Mouse (Mus musculus) stomach, postnatal 0 days (tissue): ENCODE data around the gene Rnf128. TPM values are rescaled to one million over a fixed set of nuclear protein-coding genes. Genes with fewer than 3 reads are reported as not detected.

ENCODE experiments used
- ATAC-seq: fragments of 200-750 bp; cut with Nextera tagmentation; 2 replicates; pipeline ENCODE4 v1.8.0; 2017; ENCODE audit not compliant: low FRiP score, low TSS enrichment
- DNase-seq: peaks from one replicate; pipeline ENCODE4 v3.0.0-alpha.2; 2016; ENCODE audit warnings: low spot score
- H3K27ac ChIP-seq: fragments of 300-500 bp; sonication (generic); replicated peaks from 2 replicates; pipeline ENCODE4 v1.5.1; 2014; ENCODE audit warnings: mild to moderate bottlenecking, control low read depth
- H3K27me3 ChIP-seq: fragments of 300-500 bp; sonication (generic); 2 replicates; pipeline ENCODE4 v1.6.1; 2014; ENCODE audit warnings: low read length; ENCODE audit not compliant: control insufficient read depth, insufficient read depth
- H3K36me3 ChIP-seq: fragments of 300-500 bp; sonication (generic); 2 replicates; pipeline ENCODE4 v1.6.1; 2014; ENCODE audit warnings: low read length, mixed read lengths; ENCODE audit not compliant: control insufficient read depth, insufficient read depth
- H3K4me1 ChIP-seq: fragments of 300-500 bp; sonication (generic); replicated peaks from 2 replicates; pipeline ENCODE4 v1.6.1; 2014; ENCODE audit warnings: antibody characterized with exemption; ENCODE audit not compliant: control insufficient read depth, insufficient read depth
- H3K4me2 ChIP-seq: fragments of 300-500 bp; sonication (generic); replicated peaks from 2 replicates; pipeline ENCODE4 v1.6.1; 2014; ENCODE audit warnings: low read depth, mild to moderate bottlenecking, control low read depth, moderate library complexity
- H3K4me3 ChIP-seq: fragments of 300-500 bp; sonication (generic); 2 replicates; pipeline ENCODE4 v1.5.1; 2014; ENCODE audit warnings: low read depth, low read length, control low read depth
- H3K9ac ChIP-seq: fragments of 300-500 bp; sonication (generic); 2 replicates; pipeline ENCODE4 v1.6.1; 2014; ENCODE audit warnings: mild to moderate bottlenecking, low read length, control low read depth, mixed read lengths
- H3K9me3 ChIP-seq: fragments of 300-500 bp; sonication (generic); 2 replicates; pipeline ENCODE4 v1.6.1; 2016; ENCODE audit warnings: low read length; ENCODE audit not compliant: control insufficient read depth
- CTCF ChIP-seq: IDR thresholded peaks from 2 replicates; pipeline ENCODE4 v1.5.1; 2016; ENCODE audit warnings: antibody characterized with exemption, low read depth, mild to moderate bottlenecking, moderate library complexity
- EP300 ChIP-seq: optimal IDR thresholded peaks from 2 replicates; pipeline ENCODE3; 2016; ENCODE audit warnings: antibody characterized with exemption
- WGBS: fragments of 180-500 bp; shearing (Covaris S2); extraction: QIAGEN DNeasy Blood & Tissue Kit; methylation state at CpG from one replicate; pipeline ENCODE4 v1.1.7; 2014; 5-methylcytosine and 5-hydroxymethylcytosine counted together
- polyA plus RNA-seq: library from polyadenylated mRNA; unstranded; fragments of >200 nt; fragmentation: Nextera tagmentation; extraction: Ambion mirVana; gene quantifications from 2 replicates; pipeline ENCODE4 v1.2.1, GENCODE M21; 2015

Rnf128 gene
- polyA plus RNA-seq, 1 experiment from 2014 or later = 104 TPM

- H3K4me1 ChIP-seq = no peaks in the 10 kb centered on the region
- H3K4me2 ChIP-seq = no peak overlapping the region
- no peaks in the 10 kb centered on the region for H3K27me3 ChIP-seq
- no peak for TF ChIP-seq CTCF
- no peak for TF ChIP-seq EP300
- H3K36me3 ChIP-seq = no peaks in the 10 kb centered on the region
- no peaks in the 10 kb centered on the region for H3K9me3 ChIP-seq
- ATAC-seq = no peak
- no peak overlapping the region for H3K4me3 ChIP-seq
- H3K27ac ChIP-seq = no peak overlapping the region
- no peak for DNase-seq
- no peak overlapping the region for H3K9ac ChIP-seq
These were observed 33.4 kb upstream of the Rnf128 start for GRCm38 (mm10) chrX:139529678-139530077.

GRCm38 (mm10) chrX:139532293-139532692 is 30.8 kb upstream of the Rnf128 start:
- Histone ChIP-seq H3K9me3 (no peaks in the 10 kb centered on the region), H3K36me3 (no peaks in the 10 kb centered on the region), H3K9ac (no peak overlapping the region), H3K27ac (no peak overlapping the region), H3K4me3 (no peak overlapping the region), H3K4me1 (no peaks in the 10 kb centered on the region), H3K4me2 (no peak overlapping the region), H3K27me3 (no peaks in the 10 kb centered on the region)
- 67% methylated on average over 4 of the region's 4 CpGs for WGBS
- no peak for ATAC-seq
- no peak for TF ChIP-seq CTCF
- TF ChIP-seq EP300 = no peak
- DNase-seq = no peak

DNA sequence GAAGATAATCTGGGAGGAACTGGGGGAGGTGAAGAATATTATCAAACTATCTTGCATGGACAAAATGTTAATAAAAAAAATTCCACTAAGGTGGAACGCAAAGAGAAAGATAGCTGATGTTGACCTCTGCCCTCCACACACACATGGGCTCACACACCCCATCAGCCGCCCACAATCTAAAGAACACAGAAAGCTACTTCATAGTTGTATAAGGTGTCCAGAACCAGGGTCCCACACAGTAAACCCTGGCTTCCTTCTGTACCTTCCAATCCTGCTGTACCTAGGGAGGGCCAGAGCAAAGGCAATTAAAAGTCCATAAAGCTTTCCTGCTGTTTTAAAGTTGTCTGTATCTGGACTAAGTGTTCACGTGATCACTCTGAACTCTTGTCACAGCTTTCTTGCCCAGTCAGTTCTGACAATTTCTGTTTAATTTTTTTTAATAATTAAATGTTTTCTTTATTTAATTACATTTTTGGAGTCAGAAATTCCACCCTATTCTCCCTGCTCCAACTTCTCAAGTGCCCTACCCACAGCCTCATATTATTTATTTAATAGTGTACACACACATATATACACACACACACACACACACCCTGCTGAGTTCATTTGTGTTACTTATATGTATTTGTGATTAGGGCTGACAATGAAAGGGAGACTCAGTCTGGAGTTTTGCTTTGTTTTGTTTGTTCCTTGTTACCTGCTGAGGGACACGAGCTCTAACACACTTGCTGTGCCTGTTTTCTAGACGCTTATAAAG is 25.3 kb upstream of the Rnf128 start:
- DNase-seq (no peak), ATAC-seq (peak; percentile 90)

GRCm38 (mm10) chrX:139543726-139544125 is 19.4 kb upstream of the Rnf128 start:
- H3K4me1 ChIP-seq = no peaks in the 10 kb centered on the region
- WGBS = 48% methylated on average over 7 of the region's 7 CpGs
- H3K4me2 ChIP-seq = no peak overlapping the region
- no peak overlapping the region for H3K9ac ChIP-seq
- TF ChIP-seq CTCF (no peak), EP300 (no peak)
- no peaks in the 10 kb centered on the region for H3K36me3 ChIP-seq
- no peak overlapping the region for H3K4me3 ChIP-seq
- ATAC-seq = peak; percentile 85
- H3K9me3 ChIP-seq = no peaks in the 10 kb centered on the region
- H3K27ac ChIP-seq = no peak overlapping the region
- no peaks in the 10 kb centered on the region for H3K27me3 ChIP-seq
- no peak for DNase-seq

More for the DNA sequence above, 25.3 kb upstream of the Rnf128 start:
- 66% methylated on average over 5 of the region's 5 CpGs for WGBS
- Histone ChIP-seq H3K27me3 (no peaks in the 10 kb centered on the region), H3K9ac (no peak overlapping the region), H3K4me3 (no peak overlapping the region), H3K4me1 (no peaks in the 10 kb centered on the region), H3K4me2 (no peak overlapping the region), H3K9me3 (no peaks in the 10 kb centered on the region), H3K36me3 (no peaks in the 10 kb centered on the region), H3K27ac (peak overlapping the region; percentile 13; the same call in 1 of the 2 replicates)
- TF ChIP-seq CTCF (no peak), EP300 (no peak)

GRCm38 (mm10) chrX:139550456-139550855 is 12.7 kb upstream of the Rnf128 start:
- ATAC-seq (peak; percentile 68; the same call in 1 of the 2 replicates), DNase-seq (no peak)
- Histone ChIP-seq H3K4me2 (no peak overlapping the region), H3K4me3 (no peak overlapping the region), H3K9ac (no peak overlapping the region), H3K9me3 (no peaks in the 10 kb centered on the region), H3K4me1 (no peaks in the 10 kb centered on the region), H3K27ac (no peak overlapping the region), H3K27me3 (no peaks in the 10 kb centered on the region), H3K36me3 (no peaks in the 10 kb centered on the region)
- TF ChIP-seq CTCF = no peak
- TF ChIP-seq EP300 = no peak
- WGBS = 64% methylated on average over 5 of the region's 5 CpGs

- H3K4me2 ChIP-seq = no peak overlapping the region
- TF ChIP-seq CTCF (no peak), EP300 (no peak)
- 79% methylated on average over 2 of the region's 2 CpGs for WGBS
- no peaks in the 10 kb centered on the region for H3K9me3 ChIP-seq
- H3K27me3 ChIP-seq = no peaks in the 10 kb centered on the region
- no peak overlapping the region for H3K4me3 ChIP-seq
- H3K4me1 ChIP-seq = no peaks in the 10 kb centered on the region
- H3K27ac ChIP-seq = no peak overlapping the region
- DNase-seq = no peak
- H3K9ac ChIP-seq = no peak overlapping the region
- no peak for ATAC-seq
- H3K36me3 ChIP-seq = no peaks in the 10 kb centered on the region
These were observed 11.0 kb upstream of the Rnf128 start for GRCm38 (mm10) chrX:139552090-139552489.
